Mouse (Mus musculus): ENCODE results near the gene Dpysl5. TPM values are rescaled to one million over a fixed set of nuclear protein-coding genes. Genes with fewer than 3 reads are reported as not detected.

Dpysl5 gene
- polyA plus RNA-seq, 1 experiment from 2014 or later: 240 TPM

- no peaks in the 10 kb centered on the region for H3K9me3 ChIP-seq (ENCODE audit: control insufficient read depth, low read length)
- peak; percentile 35 for DNase-seq
- H3K4me2 ChIP-seq (ENCODE audit: low read length): peak overlapping the region; percentile 91
- H3K27ac ChIP-seq (replicated peaks; ENCODE audit: low read depth, low read length): peak overlapping the region; percentile 95
- H3K4me3 ChIP-seq (replicated peaks; ENCODE audit: low read depth, low read length): peak overlapping the region; percentile 81
- 3% methylated on average over 7 of the region's 7 CpGs for WGBS
- no peaks in the 10 kb centered on the region for H3K27me3 ChIP-seq (ENCODE audit: control insufficient read depth, insufficient read depth, low read length)
- H3K36me3 ChIP-seq (ENCODE audit: control insufficient read depth, insufficient read depth, low read length): no peaks in the 10 kb centered on the region
- no peak for ATAC-seq (ENCODE audit: low FRiP score, low TSS enrichment)
- H3K4me1 ChIP-seq (ENCODE audit: control insufficient read depth, insufficient read depth, low read length): peaks cover 32% of the 10 kb centered on the region
- peak overlapping the region; percentile 93 for H3K9ac ChIP-seq (replicated peaks; ENCODE audit: low read length)
These were observed 103.7 kb downstream of the Dpysl5 start for GRCm38 (mm10) chr5:30815120-30815465.

GRCm38 (mm10) chr5:30816261-30816791 lies 105.0 kb downstream of the Dpysl5 start:
- Histone ChIP-seq H3K9me3 (ENCODE audit: control insufficient read depth, low read length) (no peaks in the 10 kb centered on the region), H3K4me3 (replicated peaks; ENCODE audit: low read depth, low read length) (peak overlapping the region; percentile 81; the same call in 1 of the 2 replicates), H3K4me2 (ENCODE audit: low read length) (peak overlapping the region; percentile 91), H3K9ac (replicated peaks; ENCODE audit: low read length) (peak overlapping the region; percentile 93), H3K4me1 (ENCODE audit: control insufficient read depth, insufficient read depth, low read length) (peaks cover 32% of the 10 kb centered on the region), H3K27me3 (ENCODE audit: control insufficient read depth, insufficient read depth, low read length) (no peaks in the 10 kb centered on the region), H3K36me3 (ENCODE audit: control insufficient read depth, insufficient read depth, low read length) (no peaks in the 10 kb centered on the region), H3K27ac (replicated peaks; ENCODE audit: low read depth, low read length) (no peak overlapping the region)
- ATAC-seq (ENCODE audit: low FRiP score, low TSS enrichment) (no peak), DNase-seq (no peak)
- WGBS: 64% methylated on average over 8 of the region's 8 CpGs

- 89% methylated on average over 8 of the region's 8 CpGs for WGBS
- Histone ChIP-seq H3K27ac (replicated peaks; ENCODE audit: low read depth, low read length) (no peak overlapping the region), H3K9me3 (ENCODE audit: control insufficient read depth, low read length) (no peaks in the 10 kb centered on the region), H3K9ac (replicated peaks; ENCODE audit: low read length) (no peak overlapping the region), H3K27me3 (ENCODE audit: control insufficient read depth, insufficient read depth, low read length) (no peaks in the 10 kb centered on the region), H3K4me1 (ENCODE audit: control insufficient read depth, insufficient read depth, low read length) (peaks cover 29% of the 10 kb centered on the region), H3K4me2 (ENCODE audit: low read length) (no peak overlapping the region), H3K36me3 (ENCODE audit: control insufficient read depth, insufficient read depth, low read length) (no peaks in the 10 kb centered on the region), H3K4me3 (replicated peaks; ENCODE audit: low read depth, low read length) (no peak overlapping the region)
- ATAC-seq (ENCODE audit: low FRiP score, low TSS enrichment) (no peak), DNase-seq (no peak)
These were observed 107.5 kb downstream of the Dpysl5 start for GRCm38 (mm10) chr5:30818758-30819309.

GRCm38 (mm10) chr5:30822689-30823088 lies 111.3 kb downstream of the Dpysl5 start:
- ATAC-seq (ENCODE audit: low FRiP score, low TSS enrichment) (no peak), DNase-seq (no peak)
- WGBS: 89% methylated on average over 5 of the region's 5 CpGs

GRCm38 (mm10) chr5:30823091-30823490 lies 111.7 kb downstream of the Dpysl5 start:
- H3K36me3 ChIP-seq (ENCODE audit: control insufficient read depth, insufficient read depth, low read length): 0 out of 2 replicates have a peak, but pooled peaks cover 2% of the 10 kb centered on the region
- H3K9me3 ChIP-seq (ENCODE audit: control insufficient read depth, low read length): no peaks in the 10 kb centered on the region
- H3K4me3 ChIP-seq (replicated peaks; ENCODE audit: low read depth, low read length): no peak overlapping the region
- DNase-seq (no peak), ATAC-seq (ENCODE audit: low FRiP score, low TSS enrichment) (no peak)
- peaks cover 18% of the 10 kb centered on the region for H3K4me1 ChIP-seq (ENCODE audit: control insufficient read depth, insufficient read depth, low read length)
- no peak overlapping the region for H3K9ac ChIP-seq (replicated peaks; ENCODE audit: low read length)
- no peak overlapping the region for H3K4me2 ChIP-seq (ENCODE audit: low read length)
- no peak overlapping the region for H3K27ac ChIP-seq (replicated peaks; ENCODE audit: low read depth, low read length)
- no peaks in the 10 kb centered on the region for H3K27me3 ChIP-seq (ENCODE audit: control insufficient read depth, insufficient read depth, low read length)
- 93% methylated on average over 3 of the region's 3 CpGs for WGBS

More at GRCm38 (mm10) chr5:30822689-30823088, 111.3 kb downstream of the Dpysl5 start:
- H3K9ac ChIP-seq (replicated peaks; ENCODE audit: low read length): no peak overlapping the region
- H3K9me3 ChIP-seq (ENCODE audit: control insufficient read depth, low read length): no peaks in the 10 kb centered on the region
- H3K27me3 ChIP-seq (ENCODE audit: control insufficient read depth, insufficient read depth, low read length): no peaks in the 10 kb centered on the region
- 0 out of 2 replicates have a peak, but pooled peaks cover 2% of the 10 kb centered on the region for H3K36me3 ChIP-seq (ENCODE audit: control insufficient read depth, insufficient read depth, low read length)
- H3K4me3 ChIP-seq (replicated peaks; ENCODE audit: low read depth, low read length): no peak overlapping the region
- no peak overlapping the region for H3K27ac ChIP-seq (replicated peaks; ENCODE audit: low read depth, low read length)
- H3K4me1 ChIP-seq (ENCODE audit: control insufficient read depth, insufficient read depth, low read length): peaks cover 19% of the 10 kb centered on the region
- no peak overlapping the region for H3K4me2 ChIP-seq (ENCODE audit: low read length)

- Histone ChIP-seq H3K27ac (replicated peaks; ENCODE audit: low read depth, low read length) (0 out of 2 replicates have a peak overlapping the region, but pooled peaks have one; percentile 5), H3K36me3 (ENCODE audit: control insufficient read depth, insufficient read depth, low read length) (0 out of 2 replicates have a peak, but pooled peaks cover 2% of the 10 kb centered on the region), H3K27me3 (ENCODE audit: control insufficient read depth, insufficient read depth, low read length) (no peaks in the 10 kb centered on the region), H3K9ac (replicated peaks; ENCODE audit: low read length) (no peak overlapping the region), H3K4me1 (ENCODE audit: control insufficient read depth, insufficient read depth, low read length) (peaks cover 18% of the 10 kb centered on the region), H3K4me3 (replicated peaks; ENCODE audit: low read depth, low read length) (no peak overlapping the region), H3K4me2 (ENCODE audit: low read length) (no peak overlapping the region), H3K9me3 (ENCODE audit: control insufficient read depth, low read length) (no peaks in the 10 kb centered on the region)
- ATAC-seq (ENCODE audit: low FRiP score, low TSS enrichment) (no peak; the same call in 1 of the 2 replicates), DNase-seq (peak; percentile 26)
- WGBS: 24% methylated on average over 11 of the region's 11 CpGs
These were observed 113.0 kb downstream of the Dpysl5 start for GRCm38 (mm10) chr5:30824124-30824988.

GRCm38 (mm10) chr5:30825166-30825565 lies 113.8 kb downstream of the Dpysl5 start:
- DNase-seq: peak; percentile 51
- Histone ChIP-seq H3K27me3 (ENCODE audit: control insufficient read depth, insufficient read depth, low read length) (no peaks in the 10 kb centered on the region), H3K36me3 (ENCODE audit: control insufficient read depth, insufficient read depth, low read length) (0 out of 2 replicates have a peak, but pooled peaks cover 2% of the 10 kb centered on the region), H3K9ac (replicated peaks; ENCODE audit: low read length) (no peak overlapping the region), H3K27ac (replicated peaks; ENCODE audit: low read depth, low read length) (peak overlapping the region; percentile 33; the same call in 1 of the 2 replicates), H3K4me1 (ENCODE audit: control insufficient read depth, insufficient read depth, low read length) (peaks cover 18% of the 10 kb centered on the region), H3K4me3 (replicated peaks; ENCODE audit: low read depth, low read length) (no peak overlapping the region), H3K9me3 (ENCODE audit: control insufficient read depth, low read length) (no peaks in the 10 kb centered on the region), H3K4me2 (ENCODE audit: low read length) (no peak overlapping the region)
- WGBS: 34% methylated on average over 10 of the region's 10 CpGs
- no peak for ATAC-seq (ENCODE audit: low FRiP score, low TSS enrichment)

GRCm38 (mm10) chr5:30825821-30826220 lies 114.5 kb downstream of the Dpysl5 start:
- 65% methylated on average over 6 of the region's 6 CpGs for WGBS
- no peaks in the 10 kb centered on the region for H3K9me3 ChIP-seq (ENCODE audit: control insufficient read depth, low read length)
- peaks cover 18% of the 10 kb centered on the region for H3K4me1 ChIP-seq (ENCODE audit: control insufficient read depth, insufficient read depth, low read length)
- H3K36me3 ChIP-seq (ENCODE audit: control insufficient read depth, insufficient read depth, low read length): 0 out of 2 replicates have a peak, but pooled peaks cover 2% of the 10 kb centered on the region
- H3K9ac ChIP-seq (replicated peaks; ENCODE audit: low read length): no peak overlapping the region
- no peak overlapping the region for H3K4me2 ChIP-seq (ENCODE audit: low read length)
- H3K27me3 ChIP-seq (ENCODE audit: control insufficient read depth, insufficient read depth, low read length): no peaks in the 10 kb centered on the region
- no peak overlapping the region for H3K27ac ChIP-seq (replicated peaks; ENCODE audit: low read depth, low read length)
- DNase-seq: no peak
- no peak for ATAC-seq (ENCODE audit: low FRiP score, low TSS enrichment)
- no peak overlapping the region for H3K4me3 ChIP-seq (replicated peaks; ENCODE audit: low read depth, low read length)
